In genomic region chr1:153698311-153699084, GRCm38 (mm10) we compare ENCODE assay signal across 17 mouse cellular contexts. TPM values are rescaled to one million over a fixed set of nuclear protein-coding genes. Genes with fewer than 3 reads are reported as not detected.
DNase-seq lines count a peak whose midpoint lies in the region; ATAC-seq and TF ChIP-seq lines count a peak whose summit lies in the region.
"Had no signal": no experiment of that assay in that cellular context is flagged by ENCODE, and none has a peak within 500 bp of the region (broad histone marks: within the 10 kb centered on the region; RNA-seq: fewer than 3 reads in every experiment).

No protein-coding gene starts in this region.

- POLR2A ChIA-PET in Patski (lab: Charles Lee) = interaction anchor here (0.6 kb wide), 1 partner anchor 83 kb away, joined by 4 read pairs; no protein-coding TSS in a partner anchor

- no peak for TF ChIP-seq CTCF in forebrain, postnatal 0 days (IDR thresholded peaks at IDR 0.05; ENCODE audit: low read depth)
- TF ChIP-seq CTCF in kidney, postnatal 0 days (IDR thresholded peaks at IDR 0.05; ENCODE audit: low read depth) = no peak
- no peak for TF ChIP-seq CTCF in Patski (IDR thresholded peaks at IDR 0.05)

- no peak for ATAC-seq in forebrain, postnatal 0 days
- peak; percentile 61 for ATAC-seq in kidney, postnatal 0 days (replicated peaks; ENCODE audit: low FRiP score, low read depth)
- ATAC-seq in Patski = peak; percentile 52
- no peak for ATAC-seq in limb, embryonic 12.5 days (ENCODE audit: insufficient number of reproducible peaks, insufficient read depth, low FRiP score, low TSS enrichment, low read depth)

- H3K4me2 ChIP-seq in forebrain, postnatal 0 days (ENCODE audit: low read depth) = no peak overlapping the region
- no peak overlapping the region for H3K4me2 ChIP-seq in kidney, postnatal 0 days (ENCODE audit: low read length)
- H3K4me2 ChIP-seq in limb, embryonic 12.5 days = no peak overlapping the region
- H3K4me2 ChIP-seq: embryonic facial prominence, embryonic 15.5 days; forebrain, embryonic 13.5 days; heart, embryonic 13.5 days; midbrain, embryonic 11.5 days had no signal

- peaks cover 10% of the 10 kb centered on the region; the same call in 1 of the 2 replicates for H3K27me3 ChIP-seq in forebrain, embryonic 10.5 days (ENCODE audit: poor library complexity, severe bottlenecking)
- H3K27me3 ChIP-seq in forebrain, postnatal 0 days (ENCODE audit: insufficient read depth, low read length) = no peaks in the 10 kb centered on the region
- no peaks in the 10 kb centered on the region for H3K27me3 ChIP-seq in kidney, postnatal 0 days (ENCODE audit: insufficient read depth, low read length)
- H3K27me3 ChIP-seq in Patski = no peaks in the 10 kb centered on the region
- H3K27me3 ChIP-seq in limb, embryonic 12.5 days = no peaks in the 10 kb centered on the region
- H3K27me3 ChIP-seq: embryonic facial prominence, embryonic 15.5 days; forebrain, embryonic 13.5 days had no signal

- no peak for DNase-seq in forebrain, embryonic 10.5 days (ENCODE audit: extremely low spot score, low spot score)
- no peak for DNase-seq in forebrain, postnatal 0 days
- DNase-seq in kidney, postnatal 0 days (ENCODE audit: low spot score) = peak; percentile 74
- DNase-seq in kidney, postnatal 14 days = no peak
- no peak for DNase-seq in Patski (ENCODE audit: low read depth, low spot score)
- no peak for DNase-seq in embryo, embryonic 10.5 days (ENCODE audit: low spot score)
- DNase-seq: heart, postnatal 36 days; lung, adult 18-20 months; lung, postnatal 4 days; right cerebral cortex, postnatal 14 days had no signal

- no peak overlapping the region for H3K9ac ChIP-seq in forebrain, postnatal 0 days
- no peak overlapping the region for H3K9ac ChIP-seq in kidney, postnatal 0 days (ENCODE audit: low read depth, low read length)
- H3K9ac ChIP-seq in limb, embryonic 12.5 days (replicated peaks) = no peak overlapping the region
- H3K9ac ChIP-seq: embryonic facial prominence, embryonic 15.5 days; forebrain, embryonic 13.5 days; heart, embryonic 13.5 days had no signal

- CTCF ChIA-PET in Patski (lab: Charles Lee) = no interaction called here

- no peaks in the 10 kb centered on the region; the same call in 1 of the 2 replicates for H3K36me3 ChIP-seq in forebrain, embryonic 10.5 days (replicated peaks)
- no peaks in the 10 kb centered on the region for H3K36me3 ChIP-seq in forebrain, postnatal 0 days (ENCODE audit: insufficient read depth)
- no peaks in the 10 kb centered on the region for H3K36me3 ChIP-seq in kidney, postnatal 0 days (ENCODE audit: insufficient read depth, low read length)
- H3K36me3 ChIP-seq in limb, embryonic 12.5 days = no peaks in the 10 kb centered on the region
- H3K36me3 ChIP-seq: embryonic facial prominence, embryonic 15.5 days; heart, embryonic 13.5 days had no signal

- in situ Hi-C loops in Patski (cut with MboI; ENCODE audit: low pct_unique_long_range_greater_than_20kb) = no loop called here

- peaks cover 44% of the 10 kb centered on the region for H3K4me1 ChIP-seq in forebrain, embryonic 10.5 days
- peaks cover under 1% of the 10 kb centered on the region for H3K4me1 ChIP-seq in forebrain, postnatal 0 days (ENCODE audit: insufficient read depth)
- peaks cover 15% of the 10 kb centered on the region; the same call in 1 of the 2 replicates for H3K4me1 ChIP-seq in kidney, postnatal 0 days (replicated peaks; ENCODE audit: insufficient read depth, low read length)
- H3K4me1 ChIP-seq in limb, embryonic 12.5 days (replicated peaks) = peaks cover 58% of the 10 kb centered on the region

- 76% methylated on average over 7 of the region's 7 CpGs for WGBS in forebrain, embryonic 10.5 days
- WGBS in forebrain, postnatal 0 days = 75% methylated on average over 7 of the region's 7 CpGs
- WGBS in kidney, postnatal 0 days = 28% methylated on average over 7 of the region's 7 CpGs
- WGBS in limb, embryonic 12.5 days = 64% methylated on average over 7 of the region's 7 CpGs

- no peak overlapping the region for H3K4me3 ChIP-seq in forebrain, embryonic 10.5 days
- H3K4me3 ChIP-seq in forebrain, postnatal 0 days (ENCODE audit: low read depth, low read length) = no peak overlapping the region
- H3K4me3 ChIP-seq in kidney, postnatal 0 days (replicated peaks; ENCODE audit: low read depth, low read length) = no peak overlapping the region
- no peak overlapping the region for H3K4me3 ChIP-seq in limb, embryonic 12.5 days (replicated peaks)
- H3K4me3 ChIP-seq: embryonic facial prominence, embryonic 15.5 days; forebrain, embryonic 13.5 days; heart, embryonic 13.5 days had no signal

- H3K9me3 ChIP-seq in forebrain, embryonic 10.5 days = no peaks in the 10 kb centered on the region
- no peaks in the 10 kb centered on the region for H3K9me3 ChIP-seq in forebrain, postnatal 0 days (ENCODE audit: low read length)
- no peaks in the 10 kb centered on the region for H3K9me3 ChIP-seq in kidney, postnatal 0 days (replicated peaks; ENCODE audit: low read length)
- H3K9me3 ChIP-seq in limb, embryonic 12.5 days = no peaks in the 10 kb centered on the region
- H3K9me3 ChIP-seq: embryonic facial prominence, embryonic 15.5 days; forebrain, embryonic 13.5 days; heart, embryonic 13.5 days had no signal

- peak overlapping the region; percentile 72 for H3K27ac ChIP-seq in forebrain, embryonic 10.5 days
- no peak overlapping the region for H3K27ac ChIP-seq in forebrain, postnatal 0 days (ENCODE audit: low read depth, low read length)
- H3K27ac ChIP-seq in kidney, postnatal 0 days = peak overlapping the region; percentile 25; the same call in 1 of the 2 replicates
- H3K27ac ChIP-seq in limb, embryonic 12.5 days = peak overlapping the region; percentile 35; the same call in 1 of the 2 replicates
- H3K27ac ChIP-seq: embryonic facial prominence, embryonic 15.5 days; forebrain, embryonic 13.5 days; heart, embryonic 13.5 days had no signal

RNA-seq across cellular contexts. Expression of gene Rgs16, which starts 41.7 kb away (rescaled TPM):
- 26.2 and 31.0 TPM in 2 replicates for polyA plus RNA-seq in forebrain, embryonic 10.5 days (2016; fragmentation: Nextera tagmentation; extraction: Ambion mirVana)
- total RNA-seq in forebrain, postnatal 0 days (2014; rRNA removed) = 7.9 and 9.6 TPM in 2 replicates
- 15.5 and 16.7 TPM in 2 replicates for polyA plus RNA-seq in forebrain, postnatal 0 days (2015; fragmentation: Nextera tagmentation; extraction: Ambion mirVana)
- polyA plus RNA-seq in kidney, postnatal 0 days (2015; fragmentation: Nextera tagmentation; extraction: Ambion mirVana) = 4.0 and 5.4 TPM in 2 replicates
- polyA plus RNA-seq in Patski (2021) = 0.03 TPM
- polyA plus RNA-seq in limb, embryonic 12.5 days (2016; fragmentation: Nextera tagmentation; extraction: Ambion mirVana) = 16.8 and 18.7 TPM in 2 replicates
- total RNA-seq: granulocyte monocyte progenitor cell, adult 5-6 weeks had no signal

RNA-seq across cellular contexts. Expression of gene Rgs8, which starts 45.7 kb away (rescaled TPM):
- polyA plus RNA-seq in forebrain, embryonic 10.5 days (2016; fragmentation: Nextera tagmentation; extraction: Ambion mirVana) = 9.1 and 9.6 TPM in 2 replicates
- total RNA-seq in forebrain, postnatal 0 days (2014; rRNA removed) = 19.3 and 22.7 TPM in 2 replicates
- 12.0 and 16.6 TPM in 2 replicates for polyA plus RNA-seq in forebrain, postnatal 0 days (2015; fragmentation: Nextera tagmentation; extraction: Ambion mirVana)
- polyA plus RNA-seq in kidney, postnatal 0 days (2015; fragmentation: Nextera tagmentation; extraction: Ambion mirVana) = 0.03 and 0.23 TPM in 2 replicates
- 0.53 TPM for polyA plus RNA-seq in Patski (2021)
- polyA plus RNA-seq in limb, embryonic 12.5 days (2016; fragmentation: Nextera tagmentation; extraction: Ambion mirVana) = 0.81 and 1.4 TPM in 2 replicates
- total RNA-seq: gastrocnemius, adult 18-20 months; heart, postnatal 36 days had no signal

RNA-seq across cellular contexts. Expression of gene Rnasel, which starts 50.7 kb away (rescaled TPM):
- polyA plus RNA-seq in forebrain, embryonic 10.5 days (2016; fragmentation: Nextera tagmentation; extraction: Ambion mirVana) = 7.4 and 7.7 TPM in 2 replicates
- 39.5 and 43.9 TPM in 2 replicates for total RNA-seq in forebrain, postnatal 0 days (2014; rRNA removed)
- polyA plus RNA-seq in forebrain, postnatal 0 days (2015; fragmentation: Nextera tagmentation; extraction: Ambion mirVana) = 10.7 and 19.5 TPM in 2 replicates
- polyA plus RNA-seq in kidney, postnatal 0 days (2015; fragmentation: Nextera tagmentation; extraction: Ambion mirVana) = 10.8 TPM in 2 replicates
- 8.1 TPM for polyA plus RNA-seq in Patski (2021)
- polyA plus RNA-seq in limb, embryonic 12.5 days (2016; fragmentation: Nextera tagmentation; extraction: Ambion mirVana) = 10.5 and 11.4 TPM in 2 replicates

Comparison
In these comparisons a context has a peak if more than half of its experiments do, and no peak if none do; other contexts are left out.
1. ATAC-seq: peak in kidney, postnatal 0 days (single experiment) and Patski (single experiment); none in forebrain, postnatal 0 days (single experiment) and limb, embryonic 12.5 days (single experiment).